Mouse (Mus musculus) mesoderm, embryonic 11.5 days (tissue): Measurements from ENCODE around the gene Cd96.
A peak's percentile ranks its signal among the peaks of the same experiment; 100 is the strongest.
"Not testable (repeated sequence)": the region's sequence is repeated elsewhere in the genome, so short reads cannot be mapped to it uniquely, and the experiment has no call there.

Experiments used
- DNase-seq: peaks from one replicate; pipeline ENCODE4 v3.0.0-alpha.2; 2012; ENCODE audit warnings: low read depth, low spot score

Cd96 gene

GRCm38 (mm10) chr16:46120020-46120419 is at the start of gene Cd96:
Gene Cd96, minus strand, starts transcription at chr16:46120251.
- no peak for DNase-seq

- DNase-seq: no peak
These were observed 46.9 kb upstream of the Cd96 start for GRCm38 (mm10) chr16:46166971-46167370.

- no peak for DNase-seq
These were observed 45.3 kb upstream of the Cd96 start for GRCm38 (mm10) chr16:46165305-46165704.

- not testable (repeated sequence) for DNase-seq
These were observed 34.8 kb upstream of the Cd96 start, which contains the start of gene Gm4737 for GRCm38 (mm10) chr16:46154832-46155231. Gene Gm4737, minus strand, starts transcription at chr16:46155077.

GRCm38 (mm10) chr16:46151141-46151540 is 31.1 kb upstream of the Cd96 start:
- no peak for DNase-seq

GRCm38 (mm10) chr16:46148661-46149341 is 28.8 kb upstream of the Cd96 start:
- DNase-seq: no peak

GRCm38 (mm10) chr16:46146962-46147361 is 26.9 kb upstream of the Cd96 start:
- DNase-seq: no peak

- peak; percentile 42 for DNase-seq
These were observed 2.2 kb upstream of the Cd96 start for GRCm38 (mm10) chr16:46122238-46122637.

GRCm38 (mm10) chr16:46121420-46121819 is 1.4 kb upstream of the Cd96 start:
- peak; percentile 52 for DNase-seq

- peak; percentile 14 for DNase-seq
These were observed 556 bp upstream of the Cd96 start for GRCm38 (mm10) chr16:46120607-46121006.

- DNase-seq: no peak
These were observed 2.4 kb downstream of the Cd96 start for GRCm38 (mm10) chr16:46117645-46118044.

GRCm38 (mm10) chr16:46114727-46115126 is 5.3 kb downstream of the Cd96 start:
- no peak for DNase-seq

- DNase-seq: no peak
These were observed 10.5 kb downstream of the Cd96 start for GRCm38 (mm10) chr16:46109536-46109935.

GRCm38 (mm10) chr16:46107431-46107830 is 12.6 kb downstream of the Cd96 start:
- no peak for DNase-seq

- DNase-seq: no peak
These were observed 15.6 kb downstream of the Cd96 start for GRCm38 (mm10) chr16:46104491-46104890.

GRCm38 (mm10) chr16:46101748-46102147 is 18.3 kb downstream of the Cd96 start:
- no peak for DNase-seq

GRCm38 (mm10) chr16:46100286-46100685 is 19.8 kb downstream of the Cd96 start:
- no peak for DNase-seq

- no peak for DNase-seq
These were observed 22.6 kb downstream of the Cd96 start for GRCm38 (mm10) chr16:46097421-46097820.

GRCm38 (mm10) chr16:46094478-46094877 is 25.6 kb downstream of the Cd96 start:
- no peak for DNase-seq

- DNase-seq: no peak
These were observed 27.1 kb downstream of the Cd96 start for GRCm38 (mm10) chr16:46092935-46093334.

- DNase-seq: no peak
These were observed 33.1 kb downstream of the Cd96 start for GRCm38 (mm10) chr16:46086874-46087473.

- DNase-seq: no peak
These were observed 52.1 kb downstream of the Cd96 start for GRCm38 (mm10) chr16:46068000-46068399.

GRCm38 (mm10) chr16:46063278-46063677 is 56.8 kb downstream of the Cd96 start:
- DNase-seq: no peak
